Mouse (Mus musculus): ENCODE data around the gene Akap5. TPM values are rescaled to one million over a fixed set of nuclear protein-coding genes. Genes with fewer than 3 reads are reported as not detected.

The Akap5 gene
- polyA plus RNA-seq, 1 experiment from 2014 or later = 2.0 TPM

DNA sequence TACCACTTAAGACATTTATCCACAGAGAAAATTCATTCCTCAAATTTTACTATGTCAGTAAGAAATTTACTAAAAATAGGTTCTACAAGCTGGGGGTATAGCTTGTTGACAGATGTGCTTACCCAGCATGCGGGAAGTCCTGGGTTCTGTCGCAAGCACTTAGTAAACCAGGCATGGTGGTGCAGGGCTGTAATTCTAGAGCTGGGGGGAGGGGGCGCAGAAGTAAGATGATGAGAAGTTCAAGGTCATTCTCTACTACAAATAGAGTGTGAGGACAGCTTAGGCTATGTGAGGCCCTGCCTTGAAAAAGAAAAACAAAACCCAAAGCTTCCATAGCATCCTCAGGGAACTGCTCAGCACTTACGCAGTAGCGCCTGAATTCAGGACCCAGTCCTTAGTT is 53.9 kb downstream of the Akap5 start:
- no peak for ATAC-seq (replicated peaks; ENCODE audit: insufficient number of reproducible peaks, low FRiP score, low TSS enrichment, low read depth)
- WGBS = 80% methylated on average over 5 of the region's 5 CpGs
- no peak overlapping the region for H3K9ac ChIP-seq (replicated peaks; ENCODE audit: low read length)
- no peaks in the 10 kb centered on the region for H3K27me3 ChIP-seq (ENCODE audit: control insufficient read depth, insufficient read depth, low read length)
- H3K27ac ChIP-seq (replicated peaks; ENCODE audit: low read depth, low read length) = no peak overlapping the region
- H3K4me3 ChIP-seq (ENCODE audit: low read depth, low read length) = no peak overlapping the region
- no peaks in the 10 kb centered on the region for H3K4me1 ChIP-seq (ENCODE audit: control insufficient read depth, insufficient read depth, low read length)
- H3K4me2 ChIP-seq (ENCODE audit: low read depth, low read length) = no peak overlapping the region
- DNase-seq (ENCODE audit: low spot score) = no peak
- no peaks in the 10 kb centered on the region for H3K36me3 ChIP-seq (replicated peaks; ENCODE audit: control insufficient read depth, insufficient read depth, low read depth, low read length)
- no peaks in the 10 kb centered on the region for H3K9me3 ChIP-seq (replicated peaks; ENCODE audit: control insufficient read depth, low read length)

DNA sequence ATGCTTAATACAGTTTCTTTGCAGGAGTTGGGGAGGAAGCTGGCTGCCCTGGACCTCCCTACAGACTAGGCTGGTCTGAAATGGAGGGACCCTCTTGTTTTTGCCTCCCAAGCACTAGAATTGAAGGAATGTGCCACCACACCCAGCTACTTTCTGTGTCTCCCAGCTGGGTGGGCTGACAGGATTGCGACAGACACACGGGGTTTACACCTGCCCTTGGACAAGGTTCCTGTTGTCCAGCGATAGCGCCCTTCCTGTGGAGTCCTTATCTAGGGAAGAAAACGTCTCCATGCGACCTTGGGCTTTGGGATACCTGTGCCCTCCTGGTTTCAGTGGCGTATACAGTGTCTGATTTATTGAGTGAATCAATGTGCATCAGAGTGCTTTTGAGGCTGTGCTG is 55.5 kb downstream of the Akap5 start:
- Histone ChIP-seq H3K9ac (replicated peaks; ENCODE audit: low read length) (no peak overlapping the region), H3K4me1 (ENCODE audit: control insufficient read depth, insufficient read depth, low read length) (no peaks in the 10 kb centered on the region), H3K9me3 (replicated peaks; ENCODE audit: control insufficient read depth, low read length) (no peaks in the 10 kb centered on the region), H3K27ac (replicated peaks; ENCODE audit: low read depth, low read length) (no peak overlapping the region), H3K27me3 (ENCODE audit: control insufficient read depth, insufficient read depth, low read length) (no peaks in the 10 kb centered on the region), H3K4me2 (ENCODE audit: low read depth, low read length) (no peak overlapping the region), H3K36me3 (replicated peaks; ENCODE audit: control insufficient read depth, insufficient read depth, low read depth, low read length) (no peaks in the 10 kb centered on the region), H3K4me3 (ENCODE audit: low read depth, low read length) (no peak overlapping the region)
- WGBS = 86% methylated on average over 7 of the region's 7 CpGs
- DNase-seq (ENCODE audit: low spot score) (no peak), ATAC-seq (replicated peaks; ENCODE audit: insufficient number of reproducible peaks, low FRiP score, low TSS enrichment, low read depth) (no peak)

Other genes with a start within 250 kb of the Akap5 start
- gene Esr2, start 147.6 kb upstream of the Akap5 start, polyA plus RNA-seq (2014; fragmentation: Nextera tagmentation; extraction: Ambion mirVana) = 0.47 and 0.62 TPM in 2 replicates
- not detected in 2 replicates for gene Tex21, start 78.1 kb upstream of the Akap5 start, polyA plus RNA-seq (2014; fragmentation: Nextera tagmentation; extraction: Ambion mirVana)
- gene Mthfd1, start 69.6 kb upstream of the Akap5 start, polyA plus RNA-seq (2014; fragmentation: Nextera tagmentation; extraction: Ambion mirVana) = 85.5 and 85.8 TPM in 2 replicates
- gene Zbtb25, start 44.7 kb downstream of the Akap5 start, polyA plus RNA-seq (2014; fragmentation: Nextera tagmentation; extraction: Ambion mirVana) = 21.2 and 22.3 TPM in 2 replicates
- gene Zbtb1, start 45.4 kb downstream of the Akap5 start, polyA plus RNA-seq (2014; fragmentation: Nextera tagmentation; extraction: Ambion mirVana) = 11.3 and 11.7 TPM in 2 replicates
- 3.9 and 6.0 TPM in 2 replicates for gene Hspa2, start 79.3 kb downstream of the Akap5 start, polyA plus RNA-seq (2014; fragmentation: Nextera tagmentation; extraction: Ambion mirVana)
- gene Ppp1r36, start 92.6 kb downstream of the Akap5 start, polyA plus RNA-seq (2014; fragmentation: Nextera tagmentation; extraction: Ambion mirVana) = 1.2 and 2.5 TPM in 2 replicates
- 2.0 and 2.1 TPM in 2 replicates for gene Plekhg3, start 206.0 kb downstream of the Akap5 start, polyA plus RNA-seq (2014; fragmentation: Nextera tagmentation; extraction: Ambion mirVana)

Measured in embryonic facial prominence, embryonic 11.5 days (tissue).